Mouse (Mus musculus) gastrocnemius, postnatal 25 days (tissue): ENCODE measurements at regions not wholly inside any gene's neighbourhood (a gene's known extent, or its start where the extent isn't known, plus 50 kb on each side); places are given as distances from the start of the nearest gene placed in this dataset.

Experiments used
- DNase-seq: peaks from one replicate; pipeline ENCODE4 v3.0.0; 2022

DNA sequence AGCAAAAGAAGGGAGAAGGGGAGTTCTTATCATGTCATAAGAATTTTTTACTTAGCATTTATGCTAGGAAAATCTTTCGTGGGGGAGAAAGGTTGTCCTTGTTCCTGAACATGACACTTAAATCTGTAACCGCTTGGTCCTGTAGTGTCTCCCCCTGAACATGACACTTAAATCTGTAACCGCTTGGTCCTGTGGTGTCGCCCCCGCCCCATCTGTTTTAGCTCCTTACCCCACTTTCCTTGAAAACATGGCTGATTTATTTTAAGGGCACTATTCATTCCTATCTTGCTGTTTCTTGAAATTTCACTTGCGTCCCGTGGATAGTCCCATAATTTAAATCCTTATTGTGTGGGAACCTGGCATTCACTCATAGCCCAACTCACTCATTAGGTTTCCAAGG lies 82.2 kb downstream of the Rap2a start:
- no peak for DNase-seq

DNA sequence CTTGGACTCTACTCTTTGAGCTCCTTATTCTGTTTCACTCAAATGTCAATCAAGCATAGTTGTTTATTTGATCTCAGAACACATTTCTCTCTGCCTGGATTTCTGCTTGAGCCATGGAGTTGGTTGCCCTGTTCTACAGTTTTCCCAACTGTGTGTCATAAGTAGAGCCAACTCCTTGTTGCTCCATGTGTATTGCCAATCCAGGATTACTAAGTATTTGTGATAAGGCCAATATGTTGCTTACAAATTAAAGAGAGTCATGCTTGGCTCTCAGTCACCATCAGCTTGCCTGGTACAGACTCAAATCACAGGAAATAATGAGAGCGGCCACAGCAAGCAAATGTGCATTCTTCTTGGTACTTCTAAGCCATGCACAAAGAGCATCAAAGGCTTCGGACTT lies 82.7 kb downstream of the Rap2a start:
- DNase-seq: no peak

DNA sequence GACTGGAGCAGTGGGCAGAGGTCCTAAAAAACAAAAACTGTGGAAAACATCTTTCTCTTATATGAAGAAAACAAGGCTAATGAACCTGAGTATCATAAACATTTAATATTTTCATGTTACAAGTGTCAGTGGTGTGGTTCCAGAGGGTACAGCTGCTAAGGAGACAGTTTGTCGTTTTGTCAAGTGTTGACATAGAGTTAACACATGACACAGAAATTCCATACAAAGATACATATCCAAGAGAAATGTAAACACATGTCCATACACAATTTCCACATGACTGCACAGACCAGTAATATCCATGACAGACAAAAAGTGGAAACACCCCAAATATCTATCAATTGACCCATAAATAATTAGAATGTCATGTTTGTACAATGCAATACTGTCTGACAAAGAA lies 88.7 kb downstream of the Rap2a start:
- no peak for DNase-seq

DNA sequence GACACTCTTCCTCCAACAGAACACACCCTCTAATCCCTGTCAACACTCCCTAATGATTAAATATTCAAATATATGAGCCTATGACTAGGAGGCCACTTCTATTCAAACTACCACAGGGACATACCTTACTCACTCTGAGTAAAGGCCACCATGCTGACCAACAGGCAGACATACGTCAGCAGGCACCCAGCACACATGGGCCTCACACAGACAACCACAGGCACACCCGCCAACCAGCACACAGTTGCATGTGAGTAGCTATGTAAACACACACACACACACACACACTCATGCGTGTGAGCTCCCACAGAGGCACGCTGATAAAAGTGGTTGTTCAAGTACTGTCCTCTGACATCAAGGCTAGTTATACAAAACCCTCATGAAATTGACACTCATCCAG lies 89.8 kb downstream of the Rap2a start:
- no peak for DNase-seq

DNA sequence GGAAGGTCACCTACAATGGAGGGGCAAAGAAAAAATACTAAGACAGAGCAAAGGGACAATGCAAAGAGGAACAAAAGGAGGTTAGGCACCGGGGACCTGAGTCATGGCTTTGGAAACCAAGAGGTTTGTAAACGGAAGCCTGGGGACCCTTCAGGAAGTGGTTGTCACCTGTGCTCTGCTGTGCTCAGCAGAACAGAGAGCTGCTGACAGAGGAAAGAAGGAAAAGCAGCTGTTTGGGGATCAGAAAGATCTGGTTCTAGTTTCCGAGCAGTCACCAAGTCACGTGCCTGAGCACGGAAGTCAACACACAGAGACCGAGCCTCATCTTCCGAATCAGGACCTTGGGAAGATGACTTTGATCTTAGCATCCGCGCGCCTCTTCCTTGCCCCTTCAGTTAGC lies 94.0 kb downstream of the Rap2a start:
- DNase-seq: no peak

DNA sequence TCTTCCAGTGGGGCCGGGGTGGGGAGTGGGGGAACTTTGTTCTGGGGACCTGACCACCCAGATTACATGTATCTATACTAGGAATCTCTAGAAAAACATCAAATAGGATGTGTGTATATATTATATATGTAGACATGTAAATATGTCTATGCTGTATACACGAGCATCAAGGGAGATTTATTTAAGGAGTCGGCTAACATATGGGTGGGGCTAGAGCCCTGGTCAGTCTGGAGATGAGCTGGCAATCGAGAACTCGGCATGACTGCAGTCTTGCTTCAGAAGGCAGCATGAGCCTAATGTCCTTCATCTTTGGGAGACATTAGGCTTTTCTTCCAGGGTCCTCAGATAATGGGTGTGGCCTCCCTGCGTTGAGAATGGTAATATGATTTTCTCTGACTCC lies 97.0 kb downstream of the Rap2a start:
- no peak for DNase-seq

DNA sequence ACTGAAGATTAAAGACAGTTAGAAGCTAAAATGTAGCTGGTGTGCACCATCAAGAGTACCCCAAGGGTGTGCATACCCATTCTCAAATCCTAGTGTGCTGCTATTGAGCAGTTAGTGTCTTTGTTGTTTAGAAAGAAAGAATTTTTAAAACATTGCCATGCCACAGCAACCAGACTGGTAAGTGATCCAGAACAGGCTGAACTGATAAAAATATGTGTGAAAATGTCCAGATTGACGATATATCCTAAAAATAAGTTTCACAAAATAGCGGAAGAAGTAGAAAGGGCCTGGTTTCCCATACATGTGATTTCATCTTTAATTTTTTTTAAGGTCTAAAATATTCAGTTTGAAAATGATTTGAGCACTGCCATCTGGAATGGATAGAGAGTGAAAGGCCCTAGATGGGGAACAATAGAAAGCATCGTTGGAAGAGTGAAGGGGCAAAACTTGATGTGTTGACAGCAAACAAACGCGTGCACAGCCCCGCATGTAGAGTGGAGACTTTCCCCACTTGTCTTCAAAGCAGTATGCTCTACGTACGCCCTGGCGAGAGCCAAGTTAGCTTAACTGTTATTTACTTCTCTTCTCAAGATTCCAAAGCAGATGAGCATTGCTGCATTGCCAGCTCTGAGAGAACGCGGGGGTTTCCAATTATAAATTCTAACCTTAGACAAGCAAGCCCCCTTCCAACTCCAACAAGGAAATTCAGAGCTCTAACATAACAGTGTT lies 100.3 kb downstream of the Rap2a start:
- no peak for DNase-seq

DNA sequence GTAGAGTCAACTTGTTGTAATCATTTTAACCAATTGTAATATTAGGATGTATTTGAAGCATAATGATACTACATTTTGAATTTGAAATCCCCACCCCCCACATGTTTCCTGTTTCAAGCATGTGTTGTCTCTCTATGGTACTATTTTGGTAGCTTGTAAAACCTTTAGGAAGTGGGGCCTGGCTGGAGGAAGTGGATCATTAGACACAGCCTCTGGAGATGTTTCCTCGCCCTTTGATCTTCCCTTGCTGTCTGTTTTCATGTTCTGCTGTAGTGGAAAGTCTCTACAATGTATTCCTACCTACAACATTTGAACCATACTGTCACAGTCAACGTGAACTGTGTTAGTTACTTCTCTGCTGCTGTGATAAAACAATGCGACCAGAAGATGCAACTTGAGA lies 105.6 kb downstream of the Rap2a start:
- DNase-seq: no peak

DNA sequence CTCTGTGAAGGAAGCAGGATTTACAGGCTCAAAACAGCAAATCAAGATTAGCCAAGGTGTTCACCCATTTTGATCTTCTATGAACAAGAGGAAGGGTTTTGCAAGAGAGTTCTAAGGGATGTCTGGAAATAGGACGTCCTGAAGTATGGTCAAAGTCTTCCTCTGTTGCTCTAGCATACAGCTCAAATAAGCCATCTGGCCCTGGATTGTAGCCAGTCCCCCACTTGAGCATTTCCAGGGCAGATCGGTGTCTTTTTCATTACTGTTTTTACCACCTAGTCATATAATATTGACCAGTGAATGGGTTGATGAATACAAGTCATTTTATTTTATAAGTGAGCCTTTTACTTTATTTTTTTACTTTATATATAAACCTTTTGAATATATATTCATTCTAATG lies 113.9 kb downstream of the Rap2a start:
- DNase-seq: no peak

DNA sequence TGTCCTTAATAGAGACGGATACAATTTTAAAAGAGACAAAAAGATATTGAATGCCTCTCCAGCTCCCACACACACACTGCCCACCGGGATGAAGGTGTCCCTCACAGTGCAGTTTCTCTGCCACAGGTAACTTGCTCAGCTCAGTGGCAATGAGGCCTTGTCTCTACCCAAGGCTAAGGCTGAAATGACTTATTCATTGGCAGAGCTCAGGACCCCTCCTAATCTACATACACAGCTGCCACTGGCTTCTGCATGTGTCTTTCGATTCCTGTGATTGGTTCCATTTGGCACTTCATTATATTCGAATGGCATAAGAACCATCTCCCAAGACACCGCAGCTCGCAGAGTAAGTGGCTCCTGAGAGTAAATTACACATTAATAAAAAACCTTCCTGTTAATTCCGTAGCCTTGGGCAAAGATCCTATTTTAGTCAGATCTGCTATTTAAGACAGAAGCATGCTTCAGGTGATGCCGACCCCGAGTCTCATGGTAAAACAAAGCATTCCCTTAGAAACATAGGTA lies 122.2 kb downstream of the Rap2a start:
- no peak for DNase-seq

DNA sequence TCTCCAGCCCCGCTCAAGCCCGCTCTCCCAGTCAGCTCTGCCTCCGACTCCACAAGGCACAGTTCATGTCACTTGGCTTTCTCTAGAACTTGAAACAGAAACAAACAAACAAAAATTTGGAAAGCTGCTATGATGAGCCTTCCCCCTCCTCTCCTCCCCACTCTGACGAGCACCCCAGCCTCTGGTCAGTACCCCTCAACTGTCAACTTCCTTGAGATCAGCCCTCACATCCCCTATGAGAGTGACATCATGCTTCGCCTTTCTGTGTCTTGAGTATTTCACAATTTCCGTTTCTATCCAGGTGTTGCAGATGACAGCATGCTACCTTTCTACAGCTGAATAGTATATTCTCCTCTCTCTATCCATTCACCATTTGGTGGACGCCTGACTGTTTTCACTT lies 123.3 kb downstream of the Rap2a start:
- DNase-seq: no peak

DNA sequence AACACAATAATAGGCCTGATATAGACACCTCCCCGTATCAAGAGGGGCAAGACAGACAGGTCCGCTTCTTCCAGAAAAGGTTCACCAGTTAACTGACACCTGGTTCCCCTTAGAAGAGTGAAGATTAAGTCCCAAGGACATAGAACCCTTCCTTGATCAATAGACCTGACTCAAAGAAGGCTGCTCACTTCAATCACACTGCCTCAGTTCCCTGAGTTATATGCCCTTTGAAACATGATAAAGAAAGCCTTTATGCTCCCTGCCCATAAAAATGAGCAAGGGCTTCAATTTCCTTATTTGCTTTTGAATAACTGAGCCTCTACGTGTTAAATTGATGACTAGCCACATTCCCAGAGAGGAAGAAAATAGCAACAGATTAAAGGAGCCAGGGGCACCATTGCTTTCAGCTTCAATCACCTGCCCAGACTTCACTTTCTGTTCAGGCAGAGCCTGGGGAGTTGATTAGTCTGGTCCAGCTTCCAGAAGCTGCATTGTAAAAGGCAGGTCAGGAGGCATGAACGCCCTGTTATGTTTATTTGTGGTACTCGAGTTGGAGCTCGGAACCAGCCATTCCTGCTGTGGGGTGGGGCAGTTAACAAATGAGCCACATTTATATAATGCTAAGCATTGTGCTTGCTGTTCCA lies 125.7 kb downstream of the Rap2a start:
- DNase-seq: no peak

DNA sequence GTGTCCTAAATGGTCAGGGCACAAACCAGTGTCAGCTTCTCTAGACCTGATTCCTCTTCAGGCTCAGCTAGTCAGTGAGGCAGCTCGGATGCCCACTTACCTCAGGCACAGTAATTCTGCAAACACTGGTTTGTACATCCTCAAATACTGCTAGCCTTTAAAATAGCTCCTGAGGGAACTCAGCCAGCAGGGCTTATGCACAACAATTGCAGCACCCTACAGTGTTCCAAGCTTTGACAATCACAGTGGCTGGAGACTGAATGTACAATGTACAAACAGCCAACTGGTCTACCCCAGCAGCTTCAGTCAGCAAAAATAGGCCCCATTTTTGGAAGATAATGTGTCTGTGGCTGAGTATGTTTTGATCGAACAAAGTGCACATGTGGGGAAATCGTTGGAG lies 129.6 kb downstream of the Rap2a start:
- no peak for DNase-seq

DNA sequence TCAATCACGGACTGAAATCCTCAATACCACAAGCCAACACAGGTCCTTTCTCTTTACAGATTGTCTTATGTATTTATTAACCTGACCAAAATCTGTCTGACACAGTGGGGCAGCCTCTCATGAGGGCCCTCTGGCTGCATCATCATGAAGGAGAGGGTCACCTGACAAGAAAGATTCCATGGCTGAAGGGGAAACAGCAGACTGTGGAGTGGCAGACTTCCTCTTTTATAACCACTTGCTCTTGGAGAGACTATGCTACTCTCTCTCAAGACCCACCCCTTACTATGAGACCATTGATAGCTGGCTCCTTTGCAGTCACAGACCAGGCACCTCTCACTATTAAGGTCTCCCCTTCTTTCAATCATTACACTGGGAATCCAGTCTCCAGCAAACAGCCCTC lies 133.1 kb downstream of the Rap2a start:
- DNase-seq: no peak

DNA sequence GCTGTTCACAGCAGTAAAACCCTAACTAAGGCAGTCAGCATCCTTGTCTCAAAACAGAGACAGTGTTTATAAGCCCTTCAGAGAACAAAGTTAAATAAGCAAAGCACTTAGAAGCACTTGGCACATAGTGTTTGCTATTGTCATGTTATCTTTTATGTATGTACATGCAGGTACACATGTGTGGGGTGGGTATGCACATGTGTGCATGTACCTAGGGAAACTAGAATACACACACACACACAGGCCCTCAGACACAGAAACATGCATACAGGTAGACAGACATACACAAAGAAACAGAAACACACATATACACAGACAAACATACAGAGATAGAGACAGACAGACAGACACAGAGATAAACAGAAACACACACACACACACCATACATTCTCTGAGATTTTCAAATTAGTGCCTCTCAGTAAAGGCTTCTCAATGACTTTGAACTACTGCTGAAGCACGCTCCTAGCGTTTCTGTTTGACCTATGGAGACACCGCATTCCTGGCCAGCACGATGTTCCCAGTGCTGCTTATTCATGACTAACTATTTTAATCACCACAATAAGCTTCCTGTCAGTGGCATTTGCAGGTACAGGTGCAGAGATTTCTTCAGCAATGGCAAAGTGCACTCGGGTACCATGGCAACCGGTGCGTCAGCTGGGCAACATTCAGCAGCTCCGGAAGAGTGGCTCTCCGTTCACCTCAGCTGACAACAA lies 148.1 kb downstream of the Rap2a start:
- no peak for DNase-seq

DNA sequence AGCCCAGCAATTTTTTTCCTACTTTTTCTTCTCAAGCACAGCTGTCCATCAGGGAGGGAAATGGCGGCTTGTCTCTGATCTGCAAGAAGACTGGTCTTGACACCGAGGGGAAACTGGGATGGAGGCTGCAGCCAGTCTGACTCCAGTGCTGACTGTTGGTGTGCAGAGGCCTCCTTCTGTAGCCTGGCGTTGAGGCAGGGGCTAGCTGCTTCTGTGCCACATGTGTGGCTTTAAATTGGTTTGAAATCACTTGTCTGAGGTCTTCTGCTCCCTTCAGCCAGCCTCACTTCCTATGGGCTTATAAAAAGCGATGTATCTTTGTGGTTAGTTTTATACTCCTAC lies 148.7 kb downstream of the Rap2a start:
- DNase-seq: no peak

DNA sequence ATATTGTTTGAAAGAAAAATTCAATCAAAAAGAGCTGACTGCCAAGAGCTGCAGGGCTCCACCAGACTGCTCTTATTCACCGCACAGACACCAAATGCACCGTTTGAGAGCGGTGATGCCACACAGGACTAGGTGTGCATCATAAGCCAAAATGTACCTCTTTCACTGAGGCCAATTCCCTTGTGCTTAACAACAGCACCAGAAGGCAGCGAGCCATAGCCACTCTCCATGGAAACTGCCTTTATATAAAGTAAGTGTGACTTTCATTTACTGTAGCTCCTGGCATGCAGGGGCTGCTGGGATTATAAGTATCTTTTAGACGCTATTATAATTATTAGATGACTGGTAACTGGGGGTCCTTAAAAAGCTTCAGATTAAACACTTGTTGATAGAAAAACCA lies 154.5 kb downstream of the Rap2a start:
- no peak for DNase-seq

DNA sequence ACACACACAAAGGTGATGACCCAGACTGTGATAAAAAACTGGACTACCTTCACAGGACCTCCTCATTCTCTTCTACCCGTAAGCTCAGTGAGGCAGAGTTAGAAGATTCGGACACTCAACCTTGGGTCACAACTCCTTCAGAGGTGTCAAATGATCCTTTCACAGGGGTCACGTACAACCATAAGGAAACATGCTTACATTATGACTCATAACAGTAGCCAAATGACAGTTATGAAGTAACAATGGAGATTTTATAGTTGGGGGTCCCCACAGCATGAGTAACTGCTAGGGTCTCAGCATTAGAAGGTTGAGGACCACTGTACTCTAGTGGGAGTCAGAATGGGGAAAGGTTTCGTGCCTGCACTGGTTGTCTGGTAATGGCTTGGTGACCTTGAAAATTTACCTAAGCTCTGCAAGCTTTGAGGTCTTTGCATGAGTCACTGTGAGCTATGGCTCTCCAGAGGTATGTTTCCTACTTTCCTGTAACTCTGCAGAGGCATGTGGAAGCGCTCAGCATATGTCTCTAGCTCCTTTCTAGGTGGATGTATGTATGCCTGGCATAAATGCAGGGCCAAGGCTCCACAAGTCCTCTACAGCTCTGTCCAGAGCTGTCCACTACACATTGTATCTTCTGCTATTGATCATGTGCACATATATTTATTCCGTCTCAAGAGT lies 158.6 kb downstream of the Rap2a start:
- DNase-seq: no peak

DNA sequence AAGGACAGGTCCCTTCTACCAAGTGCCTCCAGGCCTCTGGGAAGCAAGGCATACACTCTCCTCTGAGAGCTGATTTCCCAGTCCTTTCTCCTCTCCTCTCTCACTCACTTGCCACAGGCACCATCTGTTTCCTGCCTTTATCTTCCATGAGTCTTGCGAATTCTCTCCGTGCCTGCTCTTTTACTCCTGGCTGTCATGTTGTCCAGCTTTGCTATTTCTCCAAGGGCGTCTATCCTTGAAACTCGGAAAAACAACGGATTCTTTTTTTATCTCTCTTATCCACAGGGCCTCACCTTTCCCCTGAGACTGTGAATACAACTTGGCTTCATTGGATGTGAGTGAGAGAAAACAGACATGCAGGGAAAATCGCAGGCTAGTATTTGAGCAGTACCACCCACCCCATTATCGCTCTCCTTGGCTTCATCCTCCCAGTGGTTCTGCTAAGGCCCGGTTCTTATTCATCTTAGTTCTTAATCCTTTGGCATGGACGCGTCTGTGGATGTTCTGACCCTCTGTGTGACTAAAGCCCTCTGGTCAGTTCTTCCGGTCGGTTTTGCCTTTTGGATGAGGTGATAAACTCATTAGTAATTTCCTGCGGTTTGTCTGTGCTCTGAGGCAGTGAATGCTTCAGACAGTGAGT lies 159.4 kb downstream of the Rap2a start:
- no peak for DNase-seq

DNA sequence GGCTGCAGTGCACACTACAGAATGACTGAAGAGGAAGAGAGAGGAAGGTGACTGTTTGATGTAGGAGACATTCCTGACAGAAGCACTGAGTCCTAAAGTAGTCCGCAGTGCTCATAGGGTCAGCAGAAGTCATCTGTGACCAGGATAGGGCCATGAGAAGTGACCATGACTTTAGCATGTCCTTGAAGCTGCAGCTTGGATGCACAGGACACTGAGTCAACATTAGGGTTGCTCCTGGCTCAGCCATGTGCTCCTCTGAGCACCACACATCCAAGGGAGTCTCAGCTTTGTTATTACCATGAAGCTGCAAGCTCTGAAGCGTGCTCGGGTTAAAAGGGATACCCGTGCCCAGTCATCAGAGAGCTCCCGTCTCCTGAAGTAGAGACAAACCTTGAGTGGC lies 164.3 kb downstream of the Rap2a start:
- no peak for DNase-seq

DNA sequence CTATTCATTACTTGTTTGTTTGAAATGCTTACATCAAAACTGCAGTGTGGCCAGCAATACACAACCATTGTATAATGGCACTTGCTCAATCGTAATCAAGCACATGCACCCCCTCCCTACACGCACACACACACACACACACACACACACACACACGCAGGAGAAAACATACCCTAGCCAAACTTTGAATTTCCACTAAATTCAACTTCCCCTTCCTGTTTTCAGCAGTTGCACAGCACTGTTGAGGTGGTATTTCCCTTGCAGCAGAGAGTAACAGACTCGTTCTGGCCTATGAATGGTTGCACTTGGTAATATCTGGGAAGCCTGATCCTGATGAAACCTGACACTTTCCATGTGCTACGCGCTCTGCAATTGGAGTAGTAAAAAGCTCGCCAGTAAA lies 173.8 kb downstream of the Rap2a start:
- no peak for DNase-seq

DNA sequence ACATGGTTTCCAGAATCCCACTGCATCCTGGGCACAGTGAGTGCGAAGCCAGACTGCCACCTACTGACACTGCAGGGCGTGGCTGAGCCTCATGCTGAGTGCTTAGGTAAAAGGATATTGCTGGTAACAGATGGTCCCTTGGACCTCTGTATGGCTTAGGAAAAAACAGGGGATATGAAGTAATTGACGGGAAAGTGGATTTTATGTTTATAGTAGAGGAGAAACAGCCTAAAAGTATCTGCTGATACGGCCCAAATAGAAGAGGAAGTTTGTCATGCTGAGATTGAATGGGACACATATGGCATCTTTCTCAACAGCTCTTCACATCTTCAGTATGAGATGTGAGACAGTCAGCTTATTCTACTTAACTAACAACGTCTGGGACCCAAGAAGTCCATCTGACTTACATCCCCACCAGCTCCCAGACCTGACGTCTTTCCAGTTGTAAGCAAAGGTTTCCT lies 182.1 kb downstream of the Rap2a start:
- no peak for DNase-seq
